Mouse (Mus musculus): ENCODE measurements at regions not wholly inside any gene's neighbourhood (a gene's known extent, or its start where the extent isn't known, plus 50 kb on each side); places are given as distances from the start of the nearest gene placed in this dataset.

DNA sequence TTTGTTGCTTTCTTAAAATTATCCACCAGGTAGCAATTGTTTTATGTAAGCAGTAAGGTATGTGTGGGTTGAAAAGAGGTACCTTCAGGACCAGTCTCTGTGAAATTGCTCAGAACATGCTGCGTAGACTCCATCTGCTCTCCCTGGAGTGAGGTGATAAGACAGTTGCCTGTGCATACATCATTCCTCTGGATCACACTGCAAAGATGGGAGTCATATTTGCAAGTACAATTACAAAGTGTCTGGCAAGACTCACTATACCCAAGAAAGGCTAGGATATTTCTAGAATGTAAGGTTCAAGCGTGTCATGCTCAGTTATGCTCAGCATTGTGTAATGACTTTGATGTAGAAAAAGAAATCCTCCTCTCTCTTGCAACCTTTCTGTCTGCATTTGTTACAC, 1283.5 kb upstream of the Slc10a2 start:
- no peak for ATAC-seq (ENCODE audit: insufficient number of reproducible peaks, low FRiP score, low TSS enrichment)

DNA sequence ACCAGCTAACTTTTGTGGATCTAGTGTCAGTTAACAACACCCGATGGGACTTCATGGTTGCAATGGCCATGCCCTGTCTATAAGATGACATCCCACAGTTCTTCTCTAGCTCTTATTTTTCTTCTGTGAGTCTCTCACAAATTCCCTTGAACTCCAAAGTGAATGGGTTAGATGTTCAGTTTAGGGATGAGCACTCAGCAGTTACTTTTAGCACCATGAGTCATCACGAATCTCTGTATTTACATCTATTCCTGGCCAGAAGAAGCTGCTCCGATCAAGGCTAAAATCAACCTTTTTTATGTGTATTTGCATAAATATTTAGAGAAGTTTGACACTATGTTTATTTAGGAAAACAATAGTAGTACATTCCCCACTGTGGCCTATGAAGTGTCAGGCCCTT, 1269.6 kb upstream of the Slc10a2 start:
- ATAC-seq (ENCODE audit: insufficient number of reproducible peaks, low FRiP score, low TSS enrichment) = no peak

DNA sequence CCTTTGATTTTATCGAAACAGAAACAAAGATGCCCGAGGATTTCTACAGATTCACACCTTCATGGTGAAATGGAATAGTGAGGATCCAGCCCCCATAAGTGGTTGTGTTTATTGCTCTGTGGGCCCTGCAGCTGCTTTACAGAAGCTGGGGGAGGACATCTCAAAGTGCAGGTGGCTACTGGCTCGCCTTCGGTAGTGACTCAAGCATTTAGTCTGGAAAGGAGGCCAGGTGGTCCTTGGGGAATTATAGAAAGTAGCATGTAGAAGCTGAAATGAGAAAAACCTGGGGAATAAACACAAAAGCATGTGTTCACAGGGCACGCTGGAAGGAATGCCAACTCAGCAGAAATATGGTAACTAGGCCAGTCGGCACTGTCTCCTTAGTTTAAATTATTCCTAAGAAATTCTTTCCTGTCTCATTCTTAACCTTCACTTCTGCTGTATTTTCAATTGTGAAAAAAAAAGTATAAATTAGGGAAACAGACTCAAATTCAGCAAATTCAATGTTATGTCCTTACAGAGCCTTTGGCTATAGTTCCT, 1256.3 kb upstream of the Slc10a2 start:
- no peak for ATAC-seq (ENCODE audit: insufficient number of reproducible peaks, low FRiP score, low TSS enrichment)

DNA sequence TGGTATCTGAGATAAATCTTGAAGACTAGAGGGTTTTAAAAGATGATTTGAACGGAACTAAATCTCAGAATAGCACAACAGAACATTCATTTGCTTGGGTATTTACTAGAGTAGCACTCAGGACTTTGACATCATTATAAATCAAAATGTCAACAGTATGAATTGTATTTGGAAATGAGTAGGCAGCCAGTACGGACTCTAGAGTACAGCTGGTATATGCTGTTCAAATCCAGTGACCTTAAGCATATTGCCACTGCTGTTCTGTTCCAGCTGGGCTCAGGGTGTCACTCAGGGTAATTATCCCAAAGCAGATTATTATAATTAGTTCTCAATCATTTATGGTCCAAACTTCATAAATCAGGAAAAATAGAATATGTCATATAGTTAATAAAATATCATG, 1252.7 kb upstream of the Slc10a2 start:
- ATAC-seq (ENCODE audit: insufficient number of reproducible peaks, low FRiP score, low TSS enrichment) = no peak

DNA sequence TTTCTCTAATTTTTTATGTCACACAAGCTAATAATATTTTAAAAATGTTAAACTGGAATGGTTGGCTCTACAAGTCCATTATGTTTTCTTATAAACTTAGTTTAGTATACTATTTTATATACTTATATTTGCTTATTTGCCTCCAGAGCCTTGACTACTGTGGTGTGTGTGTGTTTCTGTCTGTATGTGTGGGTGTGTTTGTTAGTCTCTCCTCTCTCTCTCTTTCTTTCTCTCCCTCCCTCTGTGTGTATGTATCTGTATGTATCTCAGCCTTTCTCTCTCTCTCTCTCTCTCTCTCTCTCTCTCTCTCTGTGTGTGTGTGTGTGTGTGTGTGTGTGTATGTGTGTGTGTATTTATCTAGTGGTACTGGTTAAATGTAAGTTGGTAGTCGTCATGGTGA, 1245.3 kb upstream of the Slc10a2 start:
- no peak for ATAC-seq (ENCODE audit: insufficient number of reproducible peaks, low FRiP score, low TSS enrichment)

DNA sequence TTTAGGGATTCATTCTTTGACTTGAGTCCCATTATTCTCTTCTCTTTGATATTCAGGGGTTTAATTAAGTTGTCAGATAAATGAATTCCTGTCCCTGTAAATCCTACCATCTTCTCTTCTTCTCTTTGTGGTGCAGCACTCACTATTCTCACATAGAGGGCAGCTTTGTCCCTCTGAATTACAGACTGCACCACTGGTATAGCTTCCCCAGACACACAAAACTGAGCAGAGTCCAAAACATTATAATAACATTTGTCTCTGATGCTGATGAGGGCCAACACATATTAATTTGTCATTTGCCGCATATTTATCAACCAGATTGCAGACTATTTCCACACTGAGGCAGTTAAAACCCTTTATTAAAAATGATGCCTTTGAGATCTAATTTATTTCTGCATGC, 1244.9 kb upstream of the Slc10a2 start:
- no peak for ATAC-seq (ENCODE audit: insufficient number of reproducible peaks, low FRiP score, low TSS enrichment)

DNA sequence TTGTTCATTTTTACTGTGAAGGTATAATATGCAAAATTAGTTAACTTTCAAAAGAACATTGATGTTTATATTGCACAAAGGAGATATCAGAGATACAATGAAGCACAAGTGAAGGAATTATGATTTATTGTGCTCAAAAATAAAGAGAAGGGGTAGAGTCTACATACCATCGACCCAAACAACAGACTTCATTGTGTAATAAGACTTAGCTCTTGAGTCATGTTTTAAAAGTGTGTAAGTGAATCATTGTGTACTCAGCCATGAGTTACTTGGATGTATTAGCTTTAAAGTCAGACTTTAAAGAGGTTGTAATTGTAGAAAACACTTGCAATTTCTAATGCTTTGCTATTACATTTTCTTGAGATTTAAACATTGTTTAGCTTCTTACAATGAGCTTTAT, 1240.6 kb upstream of the Slc10a2 start:
- ATAC-seq (ENCODE audit: insufficient number of reproducible peaks, low FRiP score, low TSS enrichment) = no peak

DNA sequence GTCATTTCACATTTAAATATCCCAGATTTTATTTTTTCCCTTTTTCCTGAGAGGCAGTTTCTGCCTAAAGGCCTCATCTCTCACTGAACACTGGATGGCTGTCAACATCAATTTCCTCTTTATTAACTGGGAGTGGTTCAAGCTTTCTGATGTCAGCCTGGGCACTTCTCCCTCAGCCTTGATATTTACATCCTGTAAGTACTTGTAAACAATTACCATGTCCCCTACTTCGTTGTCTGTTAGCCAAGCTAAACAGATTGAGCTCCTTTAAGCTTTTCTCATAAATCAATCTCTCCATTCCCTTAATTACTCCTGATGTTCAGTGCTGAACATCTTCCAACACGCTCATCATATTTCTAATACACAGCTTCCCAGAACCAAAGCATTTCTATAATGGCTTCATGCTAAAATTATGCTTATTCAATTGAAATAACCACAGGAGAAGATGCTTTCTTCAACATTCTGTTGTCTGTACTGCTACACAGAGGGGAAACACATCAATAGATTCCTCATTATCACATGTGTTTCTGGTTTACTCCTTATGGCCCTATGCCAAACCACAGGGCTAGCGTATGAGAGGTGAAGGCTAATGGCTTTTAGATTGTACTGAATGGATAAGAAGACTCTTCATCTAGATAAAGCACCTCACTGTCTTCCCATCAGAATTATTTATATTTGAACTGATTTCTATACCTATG, 1235.2 kb upstream of the Slc10a2 start:
- no peak for ATAC-seq (ENCODE audit: insufficient number of reproducible peaks, low FRiP score, low TSS enrichment)

DNA sequence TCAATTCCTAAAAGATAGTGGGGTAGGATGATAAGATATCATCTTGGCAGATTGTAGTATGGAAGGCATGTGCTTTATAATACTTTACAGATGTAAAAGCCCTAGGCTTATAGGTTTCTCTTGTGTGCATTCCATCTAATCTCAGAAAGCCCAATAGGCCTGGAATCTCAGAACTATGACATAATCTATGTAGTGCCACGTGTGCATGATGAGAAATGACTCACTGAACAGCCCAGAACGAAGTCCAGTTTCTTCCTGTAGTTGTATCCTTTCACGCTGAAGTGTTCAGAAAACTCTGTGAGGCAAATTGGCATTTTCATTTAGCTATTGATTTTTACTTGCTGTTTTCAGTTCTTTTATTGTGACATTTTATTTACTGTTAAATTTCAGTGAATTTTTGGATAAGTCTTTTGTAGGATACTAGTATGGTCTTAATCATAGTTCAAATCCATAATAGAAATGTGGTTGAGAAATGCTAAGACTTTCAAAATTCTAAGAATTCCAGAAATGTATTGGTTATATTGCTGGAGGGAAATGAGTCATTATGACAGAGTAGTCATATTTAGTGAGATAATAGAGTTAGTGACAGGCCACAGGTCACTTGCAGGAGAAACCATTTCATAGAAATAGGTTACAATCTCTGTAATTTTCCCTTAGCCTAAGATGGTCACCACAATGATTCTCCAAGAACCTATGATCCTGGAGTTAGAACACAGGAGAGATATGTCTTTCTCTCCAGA, 1229.3 kb upstream of the Slc10a2 start:
- no peak for ATAC-seq (ENCODE audit: insufficient number of reproducible peaks, low FRiP score, low TSS enrichment)

DNA sequence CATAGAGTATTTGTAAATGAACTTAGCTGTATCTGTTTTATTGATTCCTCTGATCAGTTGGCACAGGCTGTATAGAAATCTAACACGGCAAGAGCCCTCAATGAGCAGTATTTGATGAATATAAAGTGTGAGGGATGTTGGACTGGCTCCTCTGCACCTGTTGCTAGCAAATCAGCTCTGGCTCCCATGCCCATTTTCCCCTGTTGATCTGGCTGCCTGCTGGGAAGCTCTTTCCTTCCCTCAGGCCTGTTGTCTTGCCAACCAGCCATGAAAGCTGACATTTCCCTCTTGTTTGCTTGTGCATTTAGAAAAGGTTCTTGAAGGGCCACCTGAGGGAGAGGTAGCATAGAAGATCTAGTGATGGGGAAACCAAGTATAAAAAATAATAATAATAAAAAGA, 1216.2 kb upstream of the Slc10a2 start:
- no peak for ATAC-seq (ENCODE audit: insufficient number of reproducible peaks, low FRiP score, low TSS enrichment)

DNA sequence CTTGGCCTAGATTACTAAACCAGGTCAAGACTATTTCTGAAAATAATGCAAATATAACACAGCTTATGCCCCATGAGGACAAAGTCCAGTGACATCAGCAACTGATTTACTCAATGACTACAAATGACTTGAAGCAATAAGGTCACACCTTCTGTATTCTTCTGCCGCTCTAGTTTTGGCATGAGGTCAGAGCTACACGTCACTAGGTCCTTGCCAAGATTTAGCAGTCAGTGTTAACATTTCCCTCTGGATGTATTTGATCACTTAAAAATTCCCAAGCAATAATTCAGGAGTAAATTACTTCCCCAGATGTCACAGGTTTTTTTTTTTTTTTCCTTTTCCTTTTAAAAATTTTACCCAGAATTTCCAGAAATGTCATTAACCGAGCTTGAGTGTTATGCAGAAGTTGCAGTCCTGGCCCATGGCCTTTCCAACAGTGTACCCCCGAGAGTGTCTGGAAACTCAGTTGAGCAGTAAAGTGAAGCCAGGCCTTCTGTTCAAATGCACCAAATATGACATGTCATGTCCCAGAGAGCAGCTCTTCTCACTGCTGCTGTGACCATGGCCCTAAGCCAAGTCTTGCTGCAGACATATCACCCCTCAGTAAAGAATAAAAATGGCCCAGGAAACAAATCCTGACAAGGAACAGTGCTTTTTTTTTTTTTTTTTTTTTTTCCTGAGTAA, 1210.2 kb upstream of the Slc10a2 start:
- ATAC-seq (ENCODE audit: insufficient number of reproducible peaks, low FRiP score, low TSS enrichment) = no peak

DNA sequence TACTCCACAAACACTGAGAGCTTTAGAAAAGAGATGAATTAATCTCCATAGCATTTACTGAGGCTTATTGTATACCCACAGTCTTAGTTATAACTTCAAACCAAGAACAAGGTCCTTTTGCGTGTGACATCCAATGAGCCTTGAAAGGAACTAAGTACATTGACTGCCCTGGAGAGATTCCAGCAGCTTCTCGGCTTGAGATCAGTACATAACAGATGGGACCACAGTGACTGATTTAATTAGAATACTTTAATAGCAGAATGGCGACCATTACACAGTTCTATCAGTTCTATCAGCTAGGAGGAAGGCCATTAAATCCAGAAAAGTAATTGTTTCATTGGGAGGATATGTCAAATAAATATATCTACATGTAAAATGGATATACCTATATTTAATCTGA, 1183.7 kb upstream of the Slc10a2 start:
- ATAC-seq (ENCODE audit: insufficient number of reproducible peaks, low FRiP score, low TSS enrichment) = peak; percentile 49; the same call in 1 of the 2 replicates

DNA sequence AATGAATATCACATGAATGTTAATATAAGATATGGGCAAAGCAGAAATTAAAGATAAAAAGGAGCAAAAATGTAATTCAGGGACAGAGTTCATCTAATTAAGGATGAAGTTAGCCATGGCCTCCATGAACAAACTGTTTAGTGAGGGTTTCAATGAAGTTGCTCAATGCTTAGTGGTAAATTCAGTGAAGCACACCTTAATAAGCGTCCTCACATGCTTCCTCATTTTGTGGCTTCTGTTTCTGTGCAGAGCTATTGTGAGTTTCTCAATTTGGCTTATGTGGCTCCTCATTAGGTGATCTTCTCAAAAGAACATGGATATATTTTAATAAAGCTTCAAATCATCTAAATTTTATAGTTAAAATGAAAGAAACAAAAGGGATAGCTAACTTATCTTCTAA, 1174.8 kb upstream of the Slc10a2 start:
- no peak for ATAC-seq (ENCODE audit: insufficient number of reproducible peaks, low FRiP score, low TSS enrichment)

All from cerebellum, adult (tissue).